Mouse (Mus musculus) granulocyte monocyte progenitor cell, adult 5-6 weeks (primary cell): ENCODE measurements at regions not wholly inside any gene's neighbourhood (a gene's known extent, or its start where the extent isn't known, plus 50 kb on each side); places are given as distances from the start of the nearest gene placed in this dataset.

Source experiments
- ATAC-seq: replicated peaks from 2 replicates; pipeline ENCODE4 v1.8.0; 2016; ENCODE audit warnings: mild to moderate bottlenecking, moderate TSS enrichment, inconsistent platforms; ENCODE audit not compliant: poor library complexity, severe bottlenecking

- ATAC-seq = no peak
Observed at GRCm38 (mm10) chr9:41697611-41698467, 426.3 kb downstream of the Sorl1 start.

GRCm38 (mm10) chr9:41697160-41697559 lies 426.9 kb downstream of the Sorl1 start:
- ATAC-seq = no peak

GRCm38 (mm10) chr9:41682911-41683310 lies 441.2 kb downstream of the Sorl1 start:
- no peak for ATAC-seq

GRCm38 (mm10) chr9:41675656-41676055 lies 448.4 kb downstream of the Sorl1 start:
- ATAC-seq = no peak

GRCm38 (mm10) chr9:41672958-41673357 lies 451.1 kb downstream of the Sorl1 start:
- no peak for ATAC-seq

- no peak for ATAC-seq
Observed at GRCm38 (mm10) chr9:41668741-41669140, 455.4 kb downstream of the Sorl1 start.

GRCm38 (mm10) chr9:41665000-41665685 lies 459.0 kb downstream of the Sorl1 start:
- ATAC-seq = no peak

- ATAC-seq = no peak
Observed at GRCm38 (mm10) chr9:41660576-41660975, 463.5 kb downstream of the Sorl1 start.

- no peak for ATAC-seq
Observed at GRCm38 (mm10) chr9:41660011-41660410, 464.1 kb downstream of the Sorl1 start.

GRCm38 (mm10) chr9:41631564-41632205 lies 470.2 kb upstream of the Ubash3b start:
- ATAC-seq = no peak

GRCm38 (mm10) chr9:41621341-41621740 lies 459.8 kb upstream of the Ubash3b start:
- ATAC-seq = no peak

- no peak for ATAC-seq
Observed at GRCm38 (mm10) chr9:41614002-41614401, 452.5 kb upstream of the Ubash3b start.

GRCm38 (mm10) chr9:41612802-41613550 lies 451.5 kb upstream of the Ubash3b start:
- ATAC-seq = no peak

GRCm38 (mm10) chr9:41612452-41612795 lies 450.9 kb upstream of the Ubash3b start:
- ATAC-seq = no peak

GRCm38 (mm10) chr9:41611534-41612451 lies 450.3 kb upstream of the Ubash3b start:
- peak; percentile 30; the same call in 1 of the 2 replicates for ATAC-seq

GRCm38 (mm10) chr9:41610347-41610746 lies 448.9 kb upstream of the Ubash3b start:
- no peak for ATAC-seq

GRCm38 (mm10) chr9:41606136-41606535 lies 444.6 kb upstream of the Ubash3b start:
- no peak for ATAC-seq

GRCm38 (mm10) chr9:41604916-41605315 lies 443.4 kb upstream of the Ubash3b start:
- ATAC-seq = no peak

GRCm38 (mm10) chr9:41600778-41601177 lies 439.3 kb upstream of the Ubash3b start:
- no peak for ATAC-seq
